Comparison of ENCODE assay signal across 15 mouse cellular contexts in genomic region chr5:147134341-147135088, GRCm38 (mm10). TPM values are rescaled to one million over a fixed set of nuclear protein-coding genes. Genes with fewer than 3 reads are reported as not detected.
DNase-seq lines count a peak whose midpoint lies in the region; ATAC-seq lines count a peak whose summit lies in the region.
"Had no signal": no experiment of that assay in that cellular context is flagged by ENCODE, and none has a peak within 500 bp of the region (broad histone marks: within the 10 kb centered on the region; RNA-seq: fewer than 3 reads in every experiment).

No protein-coding gene starts in this region.

- peak; percentile 72 for ATAC-seq in hindbrain, embryonic 11.5 days (ENCODE audit: low FRiP score)
- ATAC-seq in hindbrain, embryonic 13.5 days (ENCODE audit: low FRiP score), result no peak

- no peaks in the 10 kb centered on the region for H3K36me3 ChIP-seq in hindbrain, embryonic 11.5 days (ENCODE audit: control insufficient read depth, insufficient read depth, low read length)
- no peaks in the 10 kb centered on the region for H3K36me3 ChIP-seq in hindbrain, embryonic 13.5 days
- H3K36me3 ChIP-seq: heart, embryonic 12.5 days had no signal

- WGBS in hindbrain, embryonic 11.5 days, result 13% methylated on average over 8 of the region's 8 CpGs
- WGBS in hindbrain, embryonic 13.5 days, result 9% methylated on average over 8 of the region's 8 CpGs

- H3K27me3 ChIP-seq in hindbrain, embryonic 11.5 days (ENCODE audit: control insufficient read depth, insufficient read depth, low read length), result peaks cover 14% of the 10 kb centered on the region
- H3K27me3 ChIP-seq in hindbrain, embryonic 13.5 days, result peaks cover 54% of the 10 kb centered on the region

- H3K4me2 ChIP-seq in hindbrain, embryonic 11.5 days (replicated peaks; ENCODE audit: low read depth, low read length), result no peak overlapping the region
- no peak overlapping the region for H3K4me2 ChIP-seq in hindbrain, embryonic 13.5 days

- H3K27ac ChIP-seq in hindbrain, embryonic 11.5 days (ENCODE audit: low read depth, low read length), result no peak overlapping the region
- no peak overlapping the region for H3K27ac ChIP-seq in hindbrain, embryonic 13.5 days

- no peak overlapping the region for H3K4me3 ChIP-seq in hindbrain, embryonic 11.5 days (ENCODE audit: low read depth, low read length)
- H3K4me3 ChIP-seq in hindbrain, embryonic 13.5 days, result no peak overlapping the region

- DNase-seq in hindbrain, embryonic 11.5 days (ENCODE audit: low spot score), result peak; percentile 58
- DNase-seq in brain, adult 2 months (ENCODE audit: low read depth, low spot score), result peak; percentile 9
- DNase-seq in embryo, embryonic 11 days, result peak; percentile 65
- DNase-seq in mesoderm, embryonic 11.5 days (ENCODE audit: low read depth, low spot score), result peak; percentile 44
- no peak for DNase-seq in thymus, adult 18-20 months
- DNase-seq in kidney, postnatal 10 days, result no peak
- DNase-seq in adrenal gland, adult 18-20 months (ENCODE audit: low spot score in 2 of 2), result no peak
- DNase-seq: adrenal gland, adult 8-10 months; kidney, postnatal 25 days; liver had no signal

- no peaks in the 10 kb centered on the region for H3K9me3 ChIP-seq in hindbrain, embryonic 11.5 days (ENCODE audit: control insufficient read depth, low read length)
- H3K9me3 ChIP-seq in hindbrain, embryonic 13.5 days, result no peaks in the 10 kb centered on the region
- H3K9me3 ChIP-seq: heart, embryonic 12.5 days had no signal

- H3K4me1 ChIP-seq in hindbrain, embryonic 11.5 days (replicated peaks; ENCODE audit: control insufficient read depth, insufficient read depth, low read length), result no peaks in the 10 kb centered on the region
- H3K4me1 ChIP-seq in hindbrain, embryonic 13.5 days (replicated peaks), result peaks cover 21% of the 10 kb centered on the region
- H3K4me1 ChIP-seq: heart, embryonic 12.5 days had no signal

- H3K9ac ChIP-seq in hindbrain, embryonic 11.5 days (ENCODE audit: low read depth, low read length), result no peak overlapping the region
- H3K9ac ChIP-seq in hindbrain, embryonic 13.5 days, result no peak overlapping the region
- H3K9ac ChIP-seq: heart, embryonic 12.5 days had no signal

RNA-seq across cellular contexts. Expression of gene Gsx1, which starts 54.0 kb away (rescaled TPM):
- polyA plus RNA-seq in hindbrain, embryonic 11.5 days (2014; fragmentation: Nextera tagmentation; extraction: Ambion mirVana), result 6.7 and 11.3 TPM in 2 replicates
- polyA plus RNA-seq in hindbrain, embryonic 13.5 days (2015; fragmentation: Nextera tagmentation; extraction: Ambion mirVana), result 5.8 and 7.2 TPM in 2 replicates
- total RNA-seq in adrenal gland, adult 18-20 months (2021), result not detected
- total RNA-seq: adrenal gland, adult 8-10 months; gastrocnemius, adult 8-10 months had no signal
- polyA plus RNA-seq: heart, embryonic 12.5 days; lung, embryonic 16.5 days; stomach, embryonic 14.5 days had no signal

RNA-seq across cellular contexts. Expression of gene Polr1d, which starts 57.7 kb away (rescaled TPM):
- 112 and 119 TPM in 2 replicates for polyA plus RNA-seq in hindbrain, embryonic 11.5 days (2014; fragmentation: Nextera tagmentation; extraction: Ambion mirVana)
- 103 and 107 TPM in 2 replicates for polyA plus RNA-seq in hindbrain, embryonic 13.5 days (2015; fragmentation: Nextera tagmentation; extraction: Ambion mirVana)
- total RNA-seq in adrenal gland, adult 18-20 months (2021), result 100 to 1,000 TPM; 128 to 132 TPM

RNA-seq across cellular contexts. Expression of gene Lnx2, which starts 58.1 kb away (rescaled TPM):
- 7.7 and 8.4 TPM in 2 replicates for polyA plus RNA-seq in hindbrain, embryonic 11.5 days (2014; fragmentation: Nextera tagmentation; extraction: Ambion mirVana)
- polyA plus RNA-seq in hindbrain, embryonic 13.5 days (2015; fragmentation: Nextera tagmentation; extraction: Ambion mirVana), result 4.3 and 4.7 TPM in 2 replicates
- total RNA-seq in adrenal gland, adult 18-20 months (2021), result 10 to 100 TPM; 10.2 to 11.5 TPM

Comparison
In these comparisons a context has a peak if more than half of its experiments do, and no peak if none do; other contexts are left out.
1. DNase-seq: peak in hindbrain, embryonic 11.5 days (single experiment), brain, adult 2 months (single experiment), embryo, embryonic 11 days (single experiment) and mesoderm, embryonic 11.5 days (single experiment); none in thymus, adult 18-20 months (0 of 2), kidney, postnatal 10 days (single experiment) and adrenal gland, adult 18-20 months (0 of 2).